Mouse (Mus musculus) midbrain, embryonic 16.5 days (tissue): ENCODE results near the gene Sec14l3. TPM values are rescaled to one million over a fixed set of nuclear protein-coding genes. Genes with fewer than 3 reads are reported as not detected.
A peak's percentile ranks its signal among the peaks of the same experiment; 100 is the strongest.

Source experiments
- ATAC-seq: fragments of 200-750 bp; cut with Nextera tagmentation; 2 replicates; pipeline ENCODE4 v1.8.0; 2017; ENCODE audit warnings: moderate TSS enrichment
- H3K27ac ChIP-seq: fragments of 300-500 bp; sonication (generic); 2 replicates; pipeline ENCODE4 v1.5.1; 2014; ENCODE audit warnings: mild to moderate bottlenecking, low read length, mixed read lengths
- H3K27me3 ChIP-seq: fragments of 300-500 bp; sonication (generic); 2 replicates; pipeline ENCODE4 v1.6.1; 2014; ENCODE audit warnings: low read depth, low read length, mixed read lengths; ENCODE audit not compliant: control insufficient read depth, insufficient read depth
- H3K36me3 ChIP-seq: fragments of 300-500 bp; sonication (generic); 2 replicates; pipeline ENCODE4 v1.6.1; 2014; ENCODE audit warnings: mild to moderate bottlenecking, low read length, moderate library complexity, mixed read lengths; ENCODE audit not compliant: control insufficient read depth, insufficient read depth
- H3K4me1 ChIP-seq: fragments of 300-500 bp; sonication (generic); 2 replicates; pipeline ENCODE4 v1.6.1; 2014; ENCODE audit warnings: mild to moderate bottlenecking, low read length, mixed read lengths; ENCODE audit not compliant: control insufficient read depth, insufficient read depth
- H3K4me2 ChIP-seq: fragments of 300-500 bp; sonication (generic); 2 replicates; pipeline ENCODE4 v1.6.1; 2014; ENCODE audit warnings: mild to moderate bottlenecking, low read length, mixed read lengths
- H3K4me3 ChIP-seq: fragments of 300-500 bp; sonication (generic); 2 replicates; pipeline ENCODE4 v1.5.1; 2014; ENCODE audit warnings: low read depth, mild to moderate bottlenecking, low read length, moderate library complexity, mixed read lengths
- H3K9ac ChIP-seq: fragments of 300-500 bp; sonication (generic); 2 replicates; pipeline ENCODE4 v1.6.1; 2014; ENCODE audit warnings: low read depth, low read length, mixed read lengths
- H3K9me3 ChIP-seq: fragments of 300-500 bp; sonication (generic); replicated peaks from 2 replicates; pipeline ENCODE4 v1.6.1; 2014; ENCODE audit warnings: mild to moderate bottlenecking, low read length, mixed read lengths; ENCODE audit not compliant: control insufficient read depth, poor library complexity, severe bottlenecking
- WGBS: fragments of 180-500 bp; shearing (Covaris S2); extraction: QIAGEN DNeasy Blood & Tissue Kit; methylation state at CpG from one replicate; pipeline ENCODE4 v1.1.7; 2014; 5-methylcytosine and 5-hydroxymethylcytosine counted together
- polyA plus RNA-seq: library from polyadenylated mRNA; unstranded; fragments of >200 nt; fragmentation: Nextera tagmentation; extraction: Ambion mirVana; gene quantifications from 2 replicates; pipeline ENCODE4 v1.2.1, GENCODE M21; 2015

Sec14l3 gene
- polyA plus RNA-seq, 1 experiment from 2014 or later, result 2.8 TPM

DNA sequence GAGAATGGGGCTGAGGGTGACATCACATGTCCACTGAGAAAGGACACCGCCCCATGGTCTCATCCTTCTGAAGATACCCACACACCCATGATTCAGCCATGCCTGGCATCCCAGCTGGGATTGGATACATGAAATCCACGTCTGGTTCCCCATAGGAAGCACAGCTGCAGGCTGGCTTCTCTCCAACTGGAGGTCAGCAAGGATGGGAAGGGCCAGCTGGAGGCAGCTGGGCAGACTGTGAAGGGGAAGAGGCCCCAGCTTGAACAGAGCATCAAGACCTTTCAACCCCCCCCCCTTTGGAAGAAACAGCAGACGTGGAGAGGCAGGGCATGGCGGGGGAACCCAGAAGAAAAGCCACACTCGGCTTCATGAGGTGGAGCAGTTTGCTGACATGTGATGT is 18.1 kb upstream of the Sec14l3 start:
- WGBS, result 67% methylated on average over 5 of the region's 5 CpGs

DNA sequence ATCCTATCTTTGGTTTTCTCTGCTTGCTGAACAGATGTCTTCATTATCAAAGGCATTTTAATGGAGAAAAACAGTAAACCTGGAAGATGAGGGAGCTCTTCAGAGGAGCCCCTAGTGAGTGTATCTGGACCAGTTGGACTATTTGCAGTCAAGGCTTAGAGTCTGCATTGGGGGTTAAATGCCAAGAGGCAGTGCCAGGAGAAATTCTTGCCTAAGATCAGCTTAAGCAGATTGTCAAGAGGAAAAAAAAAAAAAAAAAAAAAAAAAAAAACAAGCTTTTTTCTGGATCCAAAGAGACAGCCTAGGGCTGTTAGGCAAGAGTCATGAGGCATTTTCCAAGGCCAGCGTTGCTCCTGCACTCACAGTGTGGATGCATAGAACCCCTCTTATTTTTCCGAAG is 16.9 kb upstream of the Sec14l3 start:
- Histone ChIP-seq H3K27me3 (no peaks in the 10 kb centered on the region), H3K36me3 (no peaks in the 10 kb centered on the region), H3K4me3 (no peak overlapping the region), H3K9ac (no peak overlapping the region), H3K4me1 (no peaks in the 10 kb centered on the region), H3K9me3 (no peaks in the 10 kb centered on the region), H3K4me2 (no peak overlapping the region), H3K27ac (no peak overlapping the region)
- 95% methylated on average over 2 of the region's 2 CpGs for WGBS
- no peak for ATAC-seq

More for the DNA sequence above, 18.1 kb upstream of the Sec14l3 start:
- Histone ChIP-seq H3K27me3 (no peaks in the 10 kb centered on the region), H3K36me3 (no peaks in the 10 kb centered on the region), H3K4me2 (no peak overlapping the region), H3K27ac (no peak overlapping the region), H3K4me3 (no peak overlapping the region), H3K9me3 (no peaks in the 10 kb centered on the region), H3K4me1 (no peaks in the 10 kb centered on the region), H3K9ac (no peak overlapping the region)
- ATAC-seq, result no peak

DNA sequence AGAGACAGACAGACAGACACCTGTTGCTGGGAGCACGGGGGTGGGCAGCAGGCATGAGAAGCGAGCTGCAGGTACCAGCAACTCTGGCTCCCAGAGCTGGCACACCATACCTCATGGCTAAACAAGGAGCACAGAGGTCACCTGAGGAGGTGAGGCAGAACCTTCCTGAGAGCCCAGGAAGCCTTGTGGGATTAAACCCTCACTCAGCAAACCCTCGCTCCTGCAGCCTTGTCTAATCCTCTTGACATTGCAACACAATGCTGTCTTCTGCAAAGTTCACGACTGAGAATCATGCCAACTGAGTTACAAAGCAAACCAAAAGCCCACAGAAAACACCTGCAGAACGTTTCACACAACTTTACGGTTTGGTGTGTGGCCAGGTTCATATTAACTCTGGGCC is 16.2 kb upstream of the Sec14l3 start:
- no peaks in the 10 kb centered on the region for H3K27me3 ChIP-seq
- WGBS, result 74% methylated on average over 6 of the region's 6 CpGs

DNA sequence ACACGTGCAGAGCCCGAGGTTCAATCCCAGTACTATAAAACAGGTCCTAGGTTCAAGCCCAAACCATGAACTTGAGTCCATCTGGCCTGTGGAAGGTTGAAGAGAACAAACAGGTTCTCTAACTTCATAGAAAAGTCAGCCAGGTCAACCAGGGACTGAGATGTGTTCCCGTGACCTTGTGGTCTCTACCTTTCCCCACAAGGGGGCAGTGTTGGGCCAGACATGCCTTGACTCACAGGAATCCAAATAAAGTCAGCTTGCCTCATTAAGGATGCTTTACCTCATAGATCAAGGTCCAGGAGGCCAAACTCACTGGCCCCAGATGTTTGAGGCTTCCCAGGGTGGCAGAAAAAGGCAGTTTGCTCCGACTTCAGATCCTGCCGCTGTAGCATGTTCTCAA is 11.1 kb upstream of the Sec14l3 start:
- H3K4me3 ChIP-seq, result no peak overlapping the region
- H3K4me2 ChIP-seq, result no peak overlapping the region
- H3K4me1 ChIP-seq, result no peaks in the 10 kb centered on the region
- no peak overlapping the region for H3K9ac ChIP-seq
- no peaks in the 10 kb centered on the region for H3K27me3 ChIP-seq
- no peaks in the 10 kb centered on the region for H3K36me3 ChIP-seq
- whole genome bisulfite sequencing, result 14% methylated on average over 5 of the region's 5 CpGs
- no peak overlapping the region for H3K27ac ChIP-seq
- ATAC-seq, result no peak
- no peaks in the 10 kb centered on the region for H3K9me3 ChIP-seq

More for the DNA sequence above, 16.2 kb upstream of the Sec14l3 start:
- no peaks in the 10 kb centered on the region for H3K4me1 ChIP-seq
- H3K4me3 ChIP-seq, result no peak overlapping the region
- no peak overlapping the region for H3K27ac ChIP-seq
- no peaks in the 10 kb centered on the region for H3K9me3 ChIP-seq
- H3K9ac ChIP-seq, result no peak overlapping the region
- no peaks in the 10 kb centered on the region for H3K36me3 ChIP-seq
- H3K4me2 ChIP-seq, result no peak overlapping the region
- ATAC-seq, result no peak

DNA sequence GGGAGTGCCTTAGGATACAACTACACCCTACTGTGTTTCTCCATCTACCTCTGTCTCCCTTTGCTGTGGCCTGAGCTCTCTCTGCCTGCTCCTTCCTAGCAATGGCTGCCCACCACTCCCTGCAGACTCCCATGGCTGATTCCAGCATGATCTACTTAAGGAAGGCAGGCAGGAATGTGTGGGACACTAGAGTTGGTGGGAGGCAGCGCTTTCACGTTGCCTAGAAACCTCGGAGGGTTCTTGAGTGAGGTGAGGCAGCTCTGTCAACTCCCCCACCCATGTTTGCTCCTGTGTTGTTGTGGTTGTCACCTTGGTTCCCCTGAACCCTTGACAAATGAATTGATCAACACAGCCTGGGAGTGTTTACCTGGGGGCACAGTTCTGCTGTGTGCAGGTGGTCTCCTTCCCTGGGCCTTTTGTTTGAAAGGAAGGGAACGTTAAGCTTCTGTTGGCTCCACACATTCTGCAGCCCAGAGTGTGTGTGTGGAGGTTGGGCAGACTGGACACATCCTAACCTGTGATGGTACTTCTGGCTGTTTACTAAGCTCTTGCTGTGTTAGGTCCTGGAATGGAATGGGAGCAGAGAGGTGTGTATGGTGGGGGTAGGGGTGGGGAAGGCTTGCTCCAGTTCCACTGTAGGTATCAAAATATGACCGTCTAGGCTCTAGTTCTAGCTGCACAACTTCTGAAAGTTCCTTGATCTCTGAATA is 3.6 kb upstream of the Sec14l3 start:
- no peak for ATAC-seq
- H3K9ac ChIP-seq, result no peak overlapping the region
- no peak overlapping the region for H3K4me2 ChIP-seq
- no peak overlapping the region for H3K27ac ChIP-seq
- WGBS, result 72% methylated on average over 5 of the region's 5 CpGs
- H3K27me3 ChIP-seq, result no peaks in the 10 kb centered on the region
- H3K9me3 ChIP-seq, result no peaks in the 10 kb centered on the region
- H3K36me3 ChIP-seq, result no peaks in the 10 kb centered on the region
- no peak overlapping the region for H3K4me3 ChIP-seq
- no peaks in the 10 kb centered on the region for H3K4me1 ChIP-seq

DNA sequence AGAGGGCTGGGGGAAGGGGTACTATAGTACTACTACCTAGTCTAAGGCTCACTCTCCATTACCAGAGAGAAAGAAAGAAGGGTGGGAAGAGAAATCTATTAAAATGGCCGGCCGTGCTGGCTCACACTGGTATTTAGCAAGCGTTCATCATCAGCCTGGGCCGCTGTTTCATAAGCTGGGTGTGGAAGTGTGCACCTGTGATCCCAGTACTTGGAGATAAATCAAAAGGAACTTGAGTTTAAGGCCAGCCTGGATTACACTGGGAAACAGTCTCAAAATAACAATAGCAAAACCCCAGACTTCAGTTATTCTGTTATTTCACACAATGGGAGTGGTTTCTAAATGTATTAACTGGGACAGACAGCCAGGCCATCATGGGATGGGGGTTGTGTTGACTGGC is 2.1 kb upstream of the Sec14l3 start:
- ATAC-seq, result no peak
- 95% methylated on average over 4 of the region's 4 CpGs for WGBS

DNA sequence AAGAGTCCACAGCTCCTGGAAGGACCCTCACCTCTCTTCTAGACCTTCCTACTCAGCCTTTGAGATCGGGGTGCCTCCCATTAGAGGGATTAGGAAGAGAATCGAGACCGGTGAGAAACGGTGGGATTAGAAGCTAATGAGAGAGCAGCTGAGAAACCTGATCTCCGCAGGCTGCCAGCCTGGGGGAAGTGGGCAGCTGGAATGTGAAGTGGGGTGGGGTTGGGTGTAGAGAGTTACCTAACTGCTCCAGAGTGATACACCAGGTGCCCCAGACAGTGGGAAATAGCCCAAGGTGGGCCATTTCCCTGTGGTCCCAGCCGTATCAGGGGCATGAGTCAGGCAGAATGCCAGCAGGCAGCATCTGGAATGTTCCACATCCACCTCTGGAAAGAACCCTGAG is 1.7 kb upstream of the Sec14l3 start:
- H3K27me3 ChIP-seq, result no peaks in the 10 kb centered on the region
- H3K9me3 ChIP-seq, result no peaks in the 10 kb centered on the region
- H3K36me3 ChIP-seq, result no peaks in the 10 kb centered on the region
- H3K4me1 ChIP-seq, result no peaks in the 10 kb centered on the region
- WGBS, result 36% methylated on average over 6 of the region's 6 CpGs
- H3K4me3 ChIP-seq, result no peak overlapping the region
- H3K27ac ChIP-seq, result no peak overlapping the region
- no peak for ATAC-seq
- no peak overlapping the region for H3K4me2 ChIP-seq
- H3K9ac ChIP-seq, result no peak overlapping the region

More for the DNA sequence above, 2.1 kb upstream of the Sec14l3 start:
- H3K27me3 ChIP-seq, result no peaks in the 10 kb centered on the region
- no peaks in the 10 kb centered on the region for H3K4me1 ChIP-seq
- H3K4me2 ChIP-seq, result no peak overlapping the region
- H3K4me3 ChIP-seq, result no peak overlapping the region
- no peak overlapping the region for H3K27ac ChIP-seq
- no peaks in the 10 kb centered on the region for H3K9me3 ChIP-seq
- H3K36me3 ChIP-seq, result no peaks in the 10 kb centered on the region
- H3K9ac ChIP-seq, result no peak overlapping the region

DNA sequence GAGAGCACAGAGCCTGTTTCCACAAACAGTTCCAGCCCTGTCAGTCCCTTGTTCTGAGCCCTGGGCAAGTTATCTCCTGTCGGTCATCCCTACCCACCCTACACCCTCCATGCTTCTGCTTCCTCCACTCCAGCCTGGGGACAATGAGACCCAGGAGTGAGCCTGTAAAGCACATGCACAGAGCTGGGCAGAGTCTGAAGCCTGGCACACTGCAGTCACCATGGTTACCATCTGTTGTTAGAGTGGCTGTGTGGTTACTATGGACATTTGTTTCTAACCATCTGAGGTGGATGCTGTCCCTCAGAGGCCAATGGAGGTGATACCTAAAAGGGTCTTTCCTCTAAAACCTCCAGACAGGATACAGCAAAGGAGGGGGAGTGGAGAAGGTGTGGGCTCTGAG is 5.0 kb downstream of the Sec14l3 start:
- Histone ChIP-seq H3K27me3 (no peaks in the 10 kb centered on the region), H3K4me1 (no peaks in the 10 kb centered on the region), H3K4me2 (no peak overlapping the region), H3K9me3 (no peaks in the 10 kb centered on the region), H3K4me3 (no peak overlapping the region), H3K27ac (peak overlapping the region; percentile 30; the same call in 1 of the 2 replicates), H3K9ac (no peak overlapping the region), H3K36me3 (no peaks in the 10 kb centered on the region)
- WGBS, result 65% methylated on average over 1 of the region's 1 CpGs
- peak; percentile 94 for ATAC-seq

DNA sequence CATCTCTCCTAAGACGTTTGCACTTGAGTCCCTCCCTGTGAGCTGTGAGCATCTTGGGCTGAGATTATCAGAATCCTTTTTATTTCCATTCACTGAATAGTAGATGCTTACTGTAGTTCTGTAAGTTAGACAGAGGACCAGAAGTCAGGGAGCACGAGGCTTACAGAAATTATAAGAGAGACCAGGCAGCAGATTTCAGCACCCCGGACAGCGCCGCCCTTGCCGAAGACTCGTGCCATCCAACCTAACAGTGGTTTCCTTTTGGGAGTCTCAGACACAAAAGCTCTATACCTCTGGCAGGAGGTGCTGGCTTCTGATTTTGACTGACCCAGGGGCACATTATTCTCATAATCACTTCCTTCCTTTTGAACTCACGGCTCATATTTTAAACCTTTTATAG is 12.0 kb downstream of the Sec14l3 start:
- H3K4me3 ChIP-seq, result no peak overlapping the region

More for the DNA sequence above, 12.0 kb downstream of the Sec14l3 start:
- no peak overlapping the region for H3K9ac ChIP-seq
- 0 out of 2 replicates have a peak, but pooled peaks cover 3% of the 10 kb centered on the region for H3K27me3 ChIP-seq
- no peak overlapping the region for H3K27ac ChIP-seq
- WGBS, result 16% methylated on average over 8 of the region's 8 CpGs
- no peak overlapping the region for H3K4me2 ChIP-seq
- H3K9me3 ChIP-seq, result no peaks in the 10 kb centered on the region
- no peaks in the 10 kb centered on the region for H3K4me1 ChIP-seq
- no peaks in the 10 kb centered on the region for H3K36me3 ChIP-seq
- ATAC-seq, result no peak
